Mouse (Mus musculus): ENCODE results near the gene Gstt4. TPM values are rescaled to one million over a fixed set of nuclear protein-coding genes. Genes with fewer than 3 reads are reported as not detected.

Gene Gstt4
- total and polyA plus RNA-seq, 3 experiments = 0.29 TPM; not detected in 2

DNA sequence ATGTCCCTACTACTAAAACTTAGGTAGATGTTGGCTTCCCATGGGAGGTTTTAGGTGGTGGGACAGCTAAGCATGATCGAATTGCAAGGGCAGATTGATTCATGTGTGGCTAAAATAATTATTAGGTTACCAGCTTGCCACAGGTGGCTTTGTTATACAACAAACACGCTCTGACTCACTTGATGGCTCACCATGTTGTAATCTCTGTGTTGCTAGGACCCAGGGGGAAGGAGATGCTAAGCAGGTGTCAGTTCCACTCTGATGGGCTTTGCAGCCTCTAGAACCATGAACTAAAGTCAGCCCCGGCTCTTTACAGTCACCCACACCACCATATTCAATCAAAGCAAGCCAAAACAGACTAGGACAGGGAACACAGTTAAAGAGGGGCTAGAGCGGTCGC, 2.5 kb downstream of the Gstt4 start:
- no peaks in the 10 kb centered on the region for H3K4me1 ChIP-seq (ENCODE audit: control insufficient read depth, insufficient read depth, low read length)
- no peaks in the 10 kb centered on the region; the same call in 1 of the 2 replicates for H3K27me3 ChIP-seq (ENCODE audit: control insufficient read depth, insufficient read depth, low read length)
- H3K36me3 ChIP-seq (ENCODE audit: control insufficient read depth, insufficient read depth, low read length) = no peaks in the 10 kb centered on the region
- TF ChIP-seq POLR2A (IDR thresholded peaks at IDR 0.05; ENCODE audit: insufficient read depth, low read depth, low read length) = no peak
- TF ChIP-seq EP300 (IDR thresholded peaks at IDR 0.05; ENCODE audit: insufficient read depth, low read depth, low read length) = no peak
- no peak for TF ChIP-seq CTCF (IDR thresholded peaks at IDR 0.05)
- no peak overlapping the region for H3K4me3 ChIP-seq
- intact Hi-C loops (cut with DNase I) = no loop called here
- 82% methylated on average over 5 of the region's 5 CpGs for WGBS
- DNase-seq = no peak
- H3K9ac ChIP-seq (ENCODE audit: low read depth, low read length) = no peak overlapping the region
- H3K27ac ChIP-seq = no peak overlapping the region
- no peaks in the 10 kb centered on the region for H3K79me2 ChIP-seq (replicated peaks; ENCODE audit: control insufficient read depth, insufficient read depth, low read length)

DNA sequence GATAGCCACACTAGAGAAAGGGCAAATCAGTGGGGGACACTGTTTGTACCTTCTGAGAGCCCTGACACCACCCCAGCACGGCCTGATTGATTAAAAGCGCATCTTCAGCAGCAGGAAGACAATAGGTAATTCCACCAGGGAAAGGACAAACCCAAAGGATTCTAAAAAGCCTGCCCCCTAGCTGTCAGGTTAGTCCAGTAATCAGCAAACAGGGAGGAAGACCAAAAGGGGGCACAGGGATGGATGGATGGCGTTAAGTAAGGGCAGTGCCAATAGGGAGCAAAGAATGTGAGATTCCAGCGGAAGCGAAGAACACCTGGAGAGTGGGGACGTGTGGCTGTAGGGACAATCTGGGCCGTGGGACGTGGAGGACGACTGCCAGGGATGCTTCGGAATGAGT, 3.7 kb downstream of the Gstt4 start:
- Histone ChIP-seq H3K27me3 (ENCODE audit: control insufficient read depth, insufficient read depth, low read length) (peaks cover 1% of the 10 kb centered on the region; the same call in 1 of the 2 replicates), H3K4me3 (no peak overlapping the region), H3K79me2 (replicated peaks; ENCODE audit: control insufficient read depth, insufficient read depth, low read length) (no peaks in the 10 kb centered on the region), H3K4me1 (ENCODE audit: control insufficient read depth, insufficient read depth, low read length) (no peaks in the 10 kb centered on the region), H3K27ac (no peak overlapping the region), H3K9ac (ENCODE audit: low read depth, low read length) (no peak overlapping the region), H3K36me3 (ENCODE audit: control insufficient read depth, insufficient read depth, low read length) (no peaks in the 10 kb centered on the region)
- TF ChIP-seq CTCF (IDR thresholded peaks at IDR 0.05) (peak; percentile 30), POLR2A (IDR thresholded peaks at IDR 0.05; ENCODE audit: insufficient read depth, low read depth, low read length) (no peak), EP300 (IDR thresholded peaks at IDR 0.05; ENCODE audit: insufficient read depth, low read depth, low read length) (no peak)
- intact Hi-C loops (cut with DNase I) = no loop called here
- no peak for DNase-seq
- 58% methylated on average over 10 of the region's 10 CpGs for WGBS

DNA sequence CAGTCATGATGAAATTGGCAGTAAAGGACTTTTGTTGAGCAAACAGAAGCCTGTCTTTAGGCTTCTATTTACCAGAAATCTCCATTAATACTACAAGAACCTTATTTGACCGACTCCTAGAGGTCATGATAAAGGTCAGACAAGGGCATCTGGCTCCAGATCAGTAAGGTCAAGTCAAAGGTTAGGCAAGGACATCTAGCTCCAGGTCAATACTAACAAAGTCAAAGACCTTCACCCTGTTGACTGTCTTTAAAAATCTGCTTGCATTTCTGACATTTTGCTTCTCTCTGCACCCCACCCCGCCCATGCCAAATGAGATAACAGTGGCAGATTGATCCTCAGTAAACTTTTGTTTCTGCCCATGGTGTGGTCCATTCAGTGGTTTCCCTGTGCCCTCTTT, 18.1 kb downstream of the Gstt4 start:
- Histone ChIP-seq H3K36me3 (ENCODE audit: control insufficient read depth, insufficient read depth, low read length) (no peaks in the 10 kb centered on the region), H3K4me1 (ENCODE audit: control insufficient read depth, insufficient read depth, low read length) (no peaks in the 10 kb centered on the region), H3K9ac (ENCODE audit: low read depth, low read length) (no peak overlapping the region), H3K27me3 (ENCODE audit: control insufficient read depth, insufficient read depth, low read length) (no peaks in the 10 kb centered on the region), H3K4me3 (no peak overlapping the region), H3K79me2 (replicated peaks; ENCODE audit: control insufficient read depth, insufficient read depth, low read length) (no peaks in the 10 kb centered on the region), H3K27ac (no peak overlapping the region)
- intact Hi-C loops (cut with DNase I) = no loop called here
- no peak for TF ChIP-seq CTCF (IDR thresholded peaks at IDR 0.05)
- TF ChIP-seq POLR2A (IDR thresholded peaks at IDR 0.05; ENCODE audit: insufficient read depth, low read depth, low read length) = no peak
- no peak for TF ChIP-seq EP300 (IDR thresholded peaks at IDR 0.05; ENCODE audit: insufficient read depth, low read depth, low read length)
- no peak for DNase-seq
- WGBS = 59% methylated on average over 2 of the region's 2 CpGs

DNA sequence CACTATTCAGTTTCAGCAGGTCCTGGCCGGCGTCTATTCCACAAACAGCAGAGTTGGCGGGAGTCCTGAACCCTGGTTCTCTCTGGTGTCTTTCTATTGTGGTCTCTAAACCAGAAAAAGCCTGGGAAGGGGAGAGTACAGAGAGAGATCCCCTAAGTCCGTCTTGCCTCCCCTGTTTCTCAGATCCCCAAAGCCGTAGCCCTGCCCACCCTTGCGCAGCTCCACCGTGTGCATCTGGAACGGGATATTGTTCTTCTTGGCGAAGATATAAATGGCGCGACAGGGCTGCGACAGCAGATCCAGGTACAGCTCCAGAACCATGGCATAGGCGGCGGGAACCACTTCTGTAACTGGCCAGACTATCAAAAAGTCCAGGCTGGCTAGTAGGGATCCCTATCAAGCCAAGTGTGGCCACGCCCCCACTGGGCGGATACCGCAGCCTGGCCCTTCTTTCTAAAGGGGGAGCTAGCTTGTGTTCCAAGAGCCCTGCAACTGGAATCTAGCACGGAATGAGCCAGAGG, 24.1 kb downstream of the Gstt4 start, which contains the start of gene Gstt1:
Gene Gstt1, minus strand, starts transcription at position 409 of the 521 bp plus-strand sequence.
- DNase-seq = peak; percentile 82 to 84
- no peaks in the 10 kb centered on the region for H3K27me3 ChIP-seq (ENCODE audit: control insufficient read depth, insufficient read depth, low read length)
- 0 out of 2 replicates have a peak, but pooled peaks cover 1% of the 10 kb centered on the region for H3K4me1 ChIP-seq (ENCODE audit: control insufficient read depth, insufficient read depth, low read length)
- H3K36me3 ChIP-seq (ENCODE audit: control insufficient read depth, insufficient read depth, low read length) = no peaks in the 10 kb centered on the region
- WGBS = 1% methylated on average over 18 of the region's 18 CpGs
- no peak for TF ChIP-seq EP300 (IDR thresholded peaks at IDR 0.05; ENCODE audit: insufficient read depth, low read depth, low read length)
- TF ChIP-seq CTCF (IDR thresholded peaks at IDR 0.05) = no peak
- TF ChIP-seq POLR2A (IDR thresholded peaks at IDR 0.05; ENCODE audit: insufficient read depth, low read depth, low read length) = peak; percentile 81
- intact Hi-C loops (cut with DNase I) = loop anchor here (2.0 kb wide), 1 partner anchor 25 kb away; the partner anchor contains the start of gene Ddt
- H3K4me3 ChIP-seq = peak within 1 kb of the TSS; percentile 58
- H3K79me2 ChIP-seq (replicated peaks; ENCODE audit: control insufficient read depth, insufficient read depth, low read length) = no peaks in the 10 kb centered on the region
- H3K9ac ChIP-seq (ENCODE audit: low read depth, low read length) = peak within 1 kb of the TSS; percentile 64
- peak within 1 kb of the TSS; percentile 69 for H3K27ac ChIP-seq

DNA sequence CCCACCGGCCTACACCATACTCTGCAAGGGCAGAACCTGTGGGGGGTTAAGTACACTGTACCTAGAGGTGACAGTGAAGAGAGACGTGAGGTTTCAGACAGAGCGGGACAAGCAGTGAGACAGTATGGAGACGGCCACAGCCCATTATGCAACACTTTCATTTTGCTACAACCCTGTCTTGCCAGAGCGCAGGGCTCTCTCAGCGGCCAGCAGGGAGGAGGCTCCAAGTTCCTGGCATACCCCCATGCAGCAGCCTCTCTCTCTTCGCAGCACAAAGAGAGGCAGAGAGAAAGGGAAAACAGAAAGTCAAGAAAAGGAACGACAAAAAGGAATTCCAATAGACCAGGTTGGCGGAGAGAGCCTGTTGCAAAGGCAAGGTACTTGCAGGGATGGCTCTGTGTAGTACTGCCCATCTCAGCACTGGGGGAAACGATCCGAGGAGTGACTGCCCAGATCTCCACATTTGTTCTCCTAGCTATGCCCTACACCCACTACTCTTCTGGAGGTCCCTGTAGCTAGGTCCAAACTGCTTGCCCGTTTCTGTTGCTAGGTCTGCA, 24.6 kb downstream of the Gstt4 start:
- intact Hi-C loops (cut with DNase I) = loop anchor here (2.0 kb wide), 2 partner anchors 25 to 35 kb away; partner anchors contain the start of gene Ddt

More for the DNA sequence above, 24.6 kb downstream of the Gstt4 start:
- Histone ChIP-seq H3K4me3 (peak overlapping the region; percentile 58), H3K9ac (ENCODE audit: low read depth, low read length) (peak overlapping the region; percentile 64), H3K27ac (peak overlapping the region; percentile 69), H3K79me2 (replicated peaks; ENCODE audit: control insufficient read depth, insufficient read depth, low read length) (no peaks in the 10 kb centered on the region), H3K27me3 (ENCODE audit: control insufficient read depth, insufficient read depth, low read length) (no peaks in the 10 kb centered on the region), H3K4me1 (ENCODE audit: control insufficient read depth, insufficient read depth, low read length) (0 out of 2 replicates have a peak, but pooled peaks cover 1% of the 10 kb centered on the region), H3K36me3 (ENCODE audit: control insufficient read depth, insufficient read depth, low read length) (no peaks in the 10 kb centered on the region)
- TF ChIP-seq CTCF (IDR thresholded peaks at IDR 0.05) (0 out of 2 replicates have a peak, but pooled peaks have one; percentile 12), EP300 (IDR thresholded peaks at IDR 0.05; ENCODE audit: insufficient read depth, low read depth, low read length) (no peak), POLR2A (IDR thresholded peaks at IDR 0.05; ENCODE audit: insufficient read depth, low read depth, low read length) (peak; percentile 50)
- 0% methylated on average over 12 of the region's 12 CpGs for WGBS
- peak; percentile 73 to 78 for DNase-seq
